Mouse (Mus musculus): ENCODE measurements around the gene Cltc. TPM values are rescaled to one million over a fixed set of nuclear protein-coding genes. Genes with fewer than 3 reads are reported as not detected.

Gene Cltc
- total RNA-seq, 1 experiment, result 176 TPM

GRCm38 (mm10) chr11:86756156-86757141, 916 bp downstream of the Cltc start:
- Histone ChIP-seq H3K36me3 (ENCODE audit: control insufficient read depth, insufficient read depth, low read length, poor library complexity, severe bottlenecking) (peaks cover 2% of the 10 kb centered on the region; the same call in 1 of the 2 replicates), H3K9ac (ENCODE audit: insufficient read depth, low read depth, low read length, poor library complexity, severe bottlenecking) (peak overlapping the region; percentile 97), H3K27ac (ENCODE audit: insufficient read depth, low read depth, low read length, poor library complexity, severe bottlenecking) (peak overlapping the region; percentile 93), H3K9me3 (ENCODE audit: control insufficient read depth, insufficient read depth, low read depth, low read length) (no peaks in the 10 kb centered on the region), H3K4me3 (ENCODE audit: insufficient read depth in 1 of 2, low read depth in 1 of 2, low read length in 2 of 2, poor library complexity in 1 of 2, severe bottlenecking in 1 of 2) (peak overlapping the region; percentile 92 to 94), H3K4me1 (ENCODE audit: control insufficient read depth in 2 of 2, insufficient read depth in 2 of 2, low read length in 2 of 2, poor library complexity in 1 of 2) (peaks cover 2 to 6% of the 10 kb centered on the region in 2 experiments; a peak in 3 of 4 replicates)
- TF ChIP-seq ZNF384 (IDR thresholded peaks at IDR 0.05; ENCODE audit: low read depth, low read length), result no peak
- no peak; the same call in 1 of the 2 replicates for TF ChIP-seq HCFC1 (IDR thresholded peaks at IDR 0.05; ENCODE audit: borderline replicate concordance, insufficient read depth, low read length)
- DNase-seq (ENCODE audit: low read depth, low spot score), result peak; percentile 29
- in situ Hi-C loops (cut with MboI; ENCODE audit: low sequenced_read_pairs in 2 of 2, unreplicated experiment in 2 of 2), result no loop called here

DNA sequence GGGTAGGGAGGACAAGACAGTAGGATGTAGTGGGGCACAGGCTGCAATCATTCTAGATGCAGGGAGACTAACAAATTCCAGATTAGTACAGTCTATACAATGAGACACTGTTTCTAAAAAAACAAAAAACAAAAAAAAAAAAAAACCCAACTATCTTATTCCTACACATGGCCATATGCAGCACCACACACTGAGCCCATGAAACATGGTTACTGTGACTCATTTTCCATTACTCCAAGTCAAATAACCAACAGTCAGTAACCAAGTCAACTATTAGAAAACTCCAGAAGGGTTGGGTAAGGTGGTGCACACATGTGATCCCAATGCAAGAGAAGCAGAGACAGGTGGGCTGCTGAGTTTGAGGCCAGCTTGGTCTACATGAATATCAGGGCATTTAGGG, 5.0 kb downstream of the Cltc start:
- no peak for TF ChIP-seq MAFK (IDR thresholded peaks at IDR 0.05; ENCODE audit: insufficient read depth, low read depth, low read length)
- H3K27ac ChIP-seq (ENCODE audit: insufficient read depth, low read depth, low read length, poor library complexity, severe bottlenecking), result no peak overlapping the region
- DNase-seq (ENCODE audit: low read depth, low spot score), result no peak
- no peak overlapping the region for H3K9ac ChIP-seq (ENCODE audit: insufficient read depth, low read depth, low read length, poor library complexity, severe bottlenecking)
- peaks cover 2% of the 10 kb centered on the region; the same call in 1 of the 2 replicates for H3K36me3 ChIP-seq (ENCODE audit: control insufficient read depth, insufficient read depth, low read length, poor library complexity, severe bottlenecking)
- H3K4me1 ChIP-seq (ENCODE audit: control insufficient read depth in 2 of 2, insufficient read depth in 2 of 2, low read length in 2 of 2, poor library complexity in 1 of 2), result peaks cover 2 to 3% of the 10 kb centered on the region in 2 experiments; a peak in 3 of 4 replicates
- in situ Hi-C loops (cut with MboI; ENCODE audit: low sequenced_read_pairs in 2 of 2, unreplicated experiment in 2 of 2), result no loop called here
- no peak overlapping the region for H3K4me3 ChIP-seq (ENCODE audit: insufficient read depth in 1 of 2, low read depth in 1 of 2, low read length in 2 of 2, poor library complexity in 1 of 2, severe bottlenecking in 1 of 2)
- no peaks in the 10 kb centered on the region for H3K9me3 ChIP-seq (ENCODE audit: control insufficient read depth, insufficient read depth, low read depth, low read length)

DNA sequence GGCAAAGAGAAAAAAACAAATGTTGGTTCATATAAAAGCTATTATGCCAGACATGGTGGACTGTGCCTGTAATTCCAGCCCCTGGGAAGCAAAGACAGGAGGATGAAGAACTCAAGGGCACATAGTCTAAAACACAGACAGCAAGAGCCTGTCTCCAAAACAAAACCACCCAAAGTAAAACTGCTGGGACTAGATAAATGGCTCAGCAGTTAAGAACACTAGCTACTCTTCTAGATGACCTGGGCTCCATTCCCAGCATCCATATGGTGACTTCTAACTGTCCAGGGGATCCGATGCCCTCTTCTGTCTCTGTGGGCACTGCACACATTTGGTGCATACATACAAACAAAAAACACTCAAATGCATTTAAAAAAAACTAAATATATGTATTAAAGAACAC, 6.4 kb downstream of the Cltc start:
- peaks cover 2% of the 10 kb centered on the region; the same call in 1 of the 2 replicates for H3K36me3 ChIP-seq (ENCODE audit: control insufficient read depth, insufficient read depth, low read length, poor library complexity, severe bottlenecking)
- in situ Hi-C loops (cut with MboI; ENCODE audit: low sequenced_read_pairs in 2 of 2, unreplicated experiment in 2 of 2), result no loop called here

DNA sequence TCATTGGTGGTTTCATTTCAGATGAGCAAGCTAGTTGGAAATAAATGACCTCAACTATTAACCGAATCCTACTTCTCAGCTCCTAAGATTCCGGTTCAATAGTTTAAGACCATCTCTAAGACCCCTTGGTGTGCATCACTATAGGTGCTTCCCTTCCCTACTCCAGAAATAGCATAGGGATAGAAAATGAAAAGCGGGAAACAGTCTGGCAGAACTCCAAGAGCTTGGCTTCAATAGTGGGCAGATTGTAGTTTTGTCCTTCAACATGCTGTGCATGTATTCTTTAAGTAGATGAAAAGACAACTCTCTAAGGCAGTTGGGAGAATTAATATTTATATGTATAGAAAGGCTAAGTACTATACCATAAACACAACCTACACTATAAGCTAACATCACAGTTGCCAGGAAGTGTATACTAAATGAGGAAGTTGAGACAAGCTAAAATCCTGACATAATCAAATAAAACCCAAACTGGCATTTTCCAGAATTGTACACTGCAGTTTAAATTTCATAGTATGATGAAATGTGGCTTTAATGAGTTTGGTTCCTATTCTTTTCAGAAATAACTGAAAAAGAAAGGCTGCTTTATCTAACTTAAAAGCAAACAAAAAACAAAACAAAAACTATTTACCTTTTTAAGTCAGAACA, 7.5 kb downstream of the Cltc start:
- in situ Hi-C loops (cut with MboI; ENCODE audit: low sequenced_read_pairs in 2 of 2, unreplicated experiment in 2 of 2), result no loop called here
- Histone ChIP-seq H3K9ac (ENCODE audit: insufficient read depth, low read depth, low read length, poor library complexity, severe bottlenecking) (no peak overlapping the region), H3K27ac (ENCODE audit: insufficient read depth, low read depth, low read length, poor library complexity, severe bottlenecking) (no peak overlapping the region), H3K4me3 (ENCODE audit: insufficient read depth in 1 of 2, low read depth in 1 of 2, low read length in 2 of 2, poor library complexity in 1 of 2, severe bottlenecking in 1 of 2) (no peak overlapping the region), H3K9me3 (ENCODE audit: control insufficient read depth, insufficient read depth, low read depth, low read length) (no peaks in the 10 kb centered on the region), H3K36me3 (ENCODE audit: control insufficient read depth, insufficient read depth, low read length, poor library complexity, severe bottlenecking) (peaks cover 2% of the 10 kb centered on the region; the same call in 1 of the 2 replicates), H3K4me1 (ENCODE audit: control insufficient read depth in 2 of 2, insufficient read depth in 2 of 2, low read length in 2 of 2, poor library complexity in 1 of 2) (peaks cover 2% of the 10 kb centered on the region in 2 experiments; a peak in 1 of 4 replicates)
- DNase-seq (ENCODE audit: low read depth, low spot score), result no peak
- TF ChIP-seq ZNF384 (IDR thresholded peaks at IDR 0.05; ENCODE audit: low read depth, low read length), result no peak
- no peak for TF ChIP-seq HCFC1 (IDR thresholded peaks at IDR 0.05; ENCODE audit: borderline replicate concordance, insufficient read depth, low read length)
- no peak for TF ChIP-seq ZC3H11A (IDR thresholded peaks at IDR 0.05; ENCODE audit: borderline replicate concordance, low read depth, low read length)
- TF ChIP-seq CHD2 (IDR thresholded peaks at IDR 0.05; ENCODE audit: low read depth, low read length), result no peak
- no peak for TF ChIP-seq MAFK (IDR thresholded peaks at IDR 0.05; ENCODE audit: insufficient read depth, low read depth, low read length)

More for the DNA sequence above, 6.4 kb downstream of the Cltc start:
- Histone ChIP-seq H3K4me1 (ENCODE audit: control insufficient read depth in 2 of 2, insufficient read depth in 2 of 2, low read length in 2 of 2, poor library complexity in 1 of 2) (peaks cover 2 to 4% of the 10 kb centered on the region in 2 experiments; a peak in 3 of 4 replicates), H3K9ac (ENCODE audit: insufficient read depth, low read depth, low read length, poor library complexity, severe bottlenecking) (no peak overlapping the region), H3K4me3 (ENCODE audit: insufficient read depth in 1 of 2, low read depth in 1 of 2, low read length in 2 of 2, poor library complexity in 1 of 2, severe bottlenecking in 1 of 2) (no peak overlapping the region), H3K9me3 (ENCODE audit: control insufficient read depth, insufficient read depth, low read depth, low read length) (no peaks in the 10 kb centered on the region), H3K27ac (ENCODE audit: insufficient read depth, low read depth, low read length, poor library complexity, severe bottlenecking) (no peak overlapping the region)
- no peak for DNase-seq (ENCODE audit: low read depth, low spot score)
- no peak for TF ChIP-seq CHD2 (IDR thresholded peaks at IDR 0.05; ENCODE audit: low read depth, low read length)
- no peak for TF ChIP-seq ZC3H11A (IDR thresholded peaks at IDR 0.05; ENCODE audit: borderline replicate concordance, low read depth, low read length)
- TF ChIP-seq HCFC1 (IDR thresholded peaks at IDR 0.05; ENCODE audit: borderline replicate concordance, insufficient read depth, low read length), result no peak
- TF ChIP-seq MAFK (IDR thresholded peaks at IDR 0.05; ENCODE audit: insufficient read depth, low read depth, low read length), result no peak
- TF ChIP-seq ZNF384 (IDR thresholded peaks at IDR 0.05; ENCODE audit: low read depth, low read length), result no peak
